Mouse (Mus musculus): ENCODE data around the gene Rtn4r.

GRCm38 (mm10) chr16:18152769-18153445 is 25.5 kb downstream of the Rtn4r start:
- no peak for TF ChIP-seq POLR2A (IDR thresholded peaks at IDR 0.05; ENCODE audit: extremely low read depth, insufficient read depth, low read length)
- TF ChIP-seq CTCF (IDR thresholded peaks at IDR 0.05; ENCODE audit: low read depth, low read length), result no peak

All from liver, adult 2 months (tissue).